In the genomic region with DNA sequence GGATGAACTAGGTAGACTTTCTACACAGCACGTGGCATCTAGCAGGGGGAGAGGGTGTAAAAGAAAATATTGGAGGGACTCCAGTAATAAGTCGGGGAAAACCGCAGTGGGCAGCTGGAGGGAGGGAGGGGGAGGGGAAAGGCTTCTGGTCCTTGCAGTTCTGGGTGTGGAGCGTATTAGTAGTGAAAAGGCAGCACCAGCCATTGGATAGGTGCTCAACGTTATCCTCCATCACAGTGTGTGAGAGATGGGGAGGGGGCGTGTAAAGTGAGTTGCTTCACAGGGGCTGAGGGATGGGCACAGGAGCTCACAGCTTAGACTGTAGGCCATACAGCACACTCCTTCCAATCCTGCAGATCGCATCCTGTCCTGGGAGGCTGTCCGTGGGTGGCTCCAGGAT, we compare ENCODE assay signal across 20 mouse cellular contexts.
DNase-seq lines count a peak whose midpoint lies in the region; ATAC-seq and TF ChIP-seq lines count a peak whose summit lies in the region.
"Had no signal": no experiment of that assay in that cellular context is flagged by ENCODE, and none has a peak within 500 bp of the region (broad histone marks: within the 10 kb centered on the region; RNA-seq: fewer than 3 reads in every experiment).

No protein-coding gene starts in this region.

- H3K27ac ChIP-seq in forebrain, embryonic 11.5 days (ENCODE audit: low read depth, low read length): no peak overlapping the region
- H3K27ac ChIP-seq in forebrain, embryonic 10.5 days: no peak overlapping the region
- H3K27ac ChIP-seq in lung, embryonic 14.5 days (ENCODE audit: low read depth): no peak overlapping the region
- no peak overlapping the region for H3K27ac ChIP-seq in limb, embryonic 13.5 days
- H3K27ac ChIP-seq: heart, embryonic 10.5 days; hindbrain, embryonic 14.5 days; liver, embryonic 15.5 days had no signal

- no peak overlapping the region for H3K9ac ChIP-seq in forebrain, embryonic 11.5 days (ENCODE audit: low read length)
- no peak overlapping the region for H3K9ac ChIP-seq in lung, embryonic 14.5 days
- H3K9ac ChIP-seq in limb, embryonic 13.5 days: no peak overlapping the region
- H3K9ac ChIP-seq: hindbrain, embryonic 14.5 days; liver, embryonic 15.5 days had no signal

- 82% methylated on average over 8 of the region's 8 CpGs for WGBS in forebrain, embryonic 11.5 days
- WGBS in forebrain, embryonic 10.5 days: 87% methylated on average over 8 of the region's 8 CpGs
- WGBS in lung, embryonic 14.5 days: 53% methylated on average over 8 of the region's 8 CpGs
- 46% methylated on average over 8 of the region's 8 CpGs for WGBS in limb, embryonic 13.5 days

- no peaks in the 10 kb centered on the region for H3K27me3 ChIP-seq in forebrain, embryonic 11.5 days (ENCODE audit: control insufficient read depth, insufficient read depth, low read length)
- peaks cover 5% of the 10 kb centered on the region; the same call in 1 of the 2 replicates for H3K27me3 ChIP-seq in forebrain, embryonic 10.5 days (ENCODE audit: poor library complexity, severe bottlenecking)
- H3K27me3 ChIP-seq in lung, embryonic 14.5 days (ENCODE audit: insufficient read depth, low read length): 0 out of 2 replicates have a peak, but pooled peaks cover 3% of the 10 kb centered on the region
- peaks cover 25% of the 10 kb centered on the region for H3K27me3 ChIP-seq in limb, embryonic 13.5 days
- H3K27me3 ChIP-seq: CH12.LX; liver, embryonic 15.5 days had no signal

- DNase-seq in forebrain, embryonic 11.5 days (ENCODE audit: low spot score): no peak
- no peak for DNase-seq in forebrain, embryonic 10.5 days (ENCODE audit: extremely low spot score, low spot score)
- no peak for DNase-seq in lung, embryonic 14.5 days
- DNase-seq in lung, postnatal 4 days: no peak
- peak; percentile 28 for DNase-seq in brain, embryonic 14.5 days (ENCODE audit: low read depth)
- DNase-seq in layer of hippocampus, adult 18-20 months (ENCODE audit: low spot score in 2 of 2): no peak
- DNase-seq in adrenal gland, postnatal 36 days: no peak
- DNase-seq: cerebellum, postnatal 14 days; gastrocnemius, postnatal 36 days; kidney, adult 11 months; layer of hippocampus, postnatal 36 days; left cerebral cortex, postnatal 4 days; spleen, adult 18-20 months; thymus, postnatal 14 days had no signal

- no peaks in the 10 kb centered on the region for H3K36me3 ChIP-seq in forebrain, embryonic 11.5 days (ENCODE audit: control insufficient read depth, insufficient read depth, low read length)
- H3K36me3 ChIP-seq in forebrain, embryonic 10.5 days (replicated peaks): no peaks in the 10 kb centered on the region
- no peaks in the 10 kb centered on the region for H3K36me3 ChIP-seq in lung, embryonic 14.5 days (ENCODE audit: insufficient read depth)
- no peaks in the 10 kb centered on the region for H3K36me3 ChIP-seq in limb, embryonic 13.5 days
- H3K36me3 ChIP-seq: heart, embryonic 10.5 days; liver, embryonic 15.5 days had no signal

- TF ChIP-seq CTCF in lung, embryonic 14.5 days (IDR thresholded peaks at IDR 0.05; ENCODE audit: low read depth): no peak
- TF ChIP-seq CTCF in brain, embryonic 14.5 days (IDR thresholded peaks at IDR 0.05; ENCODE audit: borderline replicate concordance, extremely low read depth, insufficient read depth, insufficient read length): no peak

- H3K9me3 ChIP-seq in forebrain, embryonic 11.5 days (ENCODE audit: control insufficient read depth, low read length): no peaks in the 10 kb centered on the region
- H3K9me3 ChIP-seq in forebrain, embryonic 10.5 days: no peaks in the 10 kb centered on the region
- no peaks in the 10 kb centered on the region for H3K9me3 ChIP-seq in lung, embryonic 14.5 days (ENCODE audit: low read depth, low read length)
- no peaks in the 10 kb centered on the region for H3K9me3 ChIP-seq in limb, embryonic 13.5 days
- H3K9me3 ChIP-seq: heart, embryonic 10.5 days; liver, embryonic 15.5 days had no signal

- ATAC-seq in forebrain, embryonic 11.5 days (replicated peaks; ENCODE audit: low FRiP score): 0 out of 2 replicates have a peak, but pooled peaks have one; percentile 30
- ATAC-seq in lung, embryonic 14.5 days (ENCODE audit: insufficient read depth): peak; percentile 31; the same call in 1 of the 2 replicates
- peak; percentile 38; the same call in 1 of the 2 replicates for ATAC-seq in limb, embryonic 13.5 days (ENCODE audit: low FRiP score, low read depth)

- H3K4me2 ChIP-seq in forebrain, embryonic 11.5 days (ENCODE audit: low read depth, low read length, severe bottlenecking): no peak overlapping the region
- H3K4me2 ChIP-seq in lung, embryonic 14.5 days: no peak overlapping the region; the same call in 1 of the 2 replicates
- H3K4me2 ChIP-seq in limb, embryonic 13.5 days (replicated peaks): peak overlapping the region; percentile 46
- H3K4me2 ChIP-seq: hindbrain, embryonic 14.5 days; liver, embryonic 15.5 days had no signal

- no peak for TF ChIP-seq POLR2A in brain, embryonic 14.5 days (IDR thresholded peaks at IDR 0.05; ENCODE audit: borderline replicate concordance, extremely low read depth, insufficient read depth, insufficient read length, poor library complexity, severe bottlenecking)

- no peak overlapping the region for H3K4me3 ChIP-seq in forebrain, embryonic 11.5 days (ENCODE audit: low read depth, low read length)
- H3K4me3 ChIP-seq in forebrain, embryonic 10.5 days: no peak overlapping the region
- no peak overlapping the region for H3K4me3 ChIP-seq in lung, embryonic 14.5 days (ENCODE audit: low read depth, low read length)
- no peak overlapping the region for H3K4me3 ChIP-seq in limb, embryonic 13.5 days
- H3K4me3 ChIP-seq: erythroblast, embryonic 14.5 days; heart, embryonic 10.5 days; liver, embryonic 15.5 days had no signal

- 0 out of 2 replicates have a peak, but pooled peaks cover 2% of the 10 kb centered on the region for H3K4me1 ChIP-seq in forebrain, embryonic 11.5 days (replicated peaks; ENCODE audit: control insufficient read depth, insufficient read depth, low read length)
- peaks cover 16% of the 10 kb centered on the region for H3K4me1 ChIP-seq in forebrain, embryonic 10.5 days
- peaks cover 9% of the 10 kb centered on the region for H3K4me1 ChIP-seq in lung, embryonic 14.5 days (ENCODE audit: insufficient read depth)
- H3K4me1 ChIP-seq in limb, embryonic 13.5 days: peaks cover 20% of the 10 kb centered on the region
- H3K4me1 ChIP-seq: liver, embryonic 15.5 days had no signal
